Mouse (Mus musculus): ENCODE measurements around the gene Zfp366. TPM values are rescaled to one million over a fixed set of nuclear protein-coding genes. Genes with fewer than 3 reads are reported as not detected.
A peak's percentile ranks its signal among the peaks of the same experiment; 100 is the strongest.

The Zfp366 gene
- polyA plus RNA-seq, 1 experiment from 2014 or later = 0.65 TPM

DNA sequence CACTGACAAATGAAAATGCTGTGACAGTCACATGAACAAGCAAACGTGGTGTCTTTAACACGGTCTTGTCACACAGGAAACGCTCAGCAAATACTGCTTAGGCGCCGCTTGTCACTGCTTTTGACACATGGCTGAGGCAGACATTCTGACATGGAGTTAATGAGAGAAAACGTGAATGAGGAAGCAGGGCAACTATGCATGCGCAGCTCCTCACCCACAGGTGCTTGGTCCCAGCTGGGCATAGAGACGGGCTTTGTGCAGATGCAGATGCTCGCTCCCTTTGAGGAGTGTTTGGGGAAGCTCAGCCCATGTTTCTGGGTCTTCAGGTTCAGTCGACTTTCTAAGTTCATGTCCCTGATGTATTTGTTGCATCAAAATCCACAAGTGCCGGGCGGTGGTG lies 11.7 kb downstream of the Zfp366 start:
- no peak overlapping the region for H3K27ac ChIP-seq (ENCODE audit: low read length)
- no peaks in the 10 kb centered on the region for H3K9me3 ChIP-seq (replicated peaks; ENCODE audit: control insufficient read depth, low read length)
- no peaks in the 10 kb centered on the region for H3K36me3 ChIP-seq (ENCODE audit: control insufficient read depth, insufficient read depth, low read length)
- H3K4me2 ChIP-seq (ENCODE audit: low read depth, low read length) = no peak overlapping the region
- H3K4me1 ChIP-seq (ENCODE audit: control insufficient read depth, insufficient read depth, low read length) = no peaks in the 10 kb centered on the region
- WGBS = 69% methylated on average over 12 of the region's 12 CpGs
- no peaks in the 10 kb centered on the region for H3K27me3 ChIP-seq (ENCODE audit: control insufficient read depth, insufficient read depth, low read length)
- no peak overlapping the region for H3K4me3 ChIP-seq (replicated peaks; ENCODE audit: low read length)
- H3K9ac ChIP-seq (ENCODE audit: low read length) = no peak overlapping the region
- ATAC-seq (ENCODE audit: insufficient read depth, low FRiP score) = no peak

DNA sequence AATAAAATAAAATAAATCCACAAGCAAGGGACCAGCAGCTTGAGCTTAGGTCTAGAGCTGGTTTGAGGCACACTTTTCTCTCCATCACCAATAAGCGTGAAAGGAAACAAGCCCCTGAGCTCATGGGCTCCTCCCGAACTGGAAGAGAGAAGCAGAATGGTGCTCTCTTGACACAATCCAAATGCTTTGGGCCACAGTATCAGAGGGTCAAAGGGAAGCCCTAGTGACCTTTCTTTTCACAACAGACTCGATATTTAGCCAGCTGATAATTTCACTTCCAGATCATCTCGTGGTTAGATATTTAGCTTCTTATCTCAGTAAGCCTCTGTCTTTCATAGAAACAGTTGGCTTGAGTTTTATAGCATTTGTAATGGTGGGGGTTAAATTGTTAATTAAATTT lies 12.2 kb downstream of the Zfp366 start:
- no peak overlapping the region for H3K4me2 ChIP-seq (ENCODE audit: low read depth, low read length)
- WGBS = 60% methylated on average over 4 of the region's 4 CpGs
- H3K9me3 ChIP-seq (replicated peaks; ENCODE audit: control insufficient read depth, low read length) = no peaks in the 10 kb centered on the region
- no peak overlapping the region for H3K27ac ChIP-seq (ENCODE audit: low read length)
- H3K9ac ChIP-seq (ENCODE audit: low read length) = no peak overlapping the region
- no peaks in the 10 kb centered on the region for H3K4me1 ChIP-seq (ENCODE audit: control insufficient read depth, insufficient read depth, low read length)
- H3K36me3 ChIP-seq (ENCODE audit: control insufficient read depth, insufficient read depth, low read length) = no peaks in the 10 kb centered on the region
- no peak overlapping the region for H3K4me3 ChIP-seq (replicated peaks; ENCODE audit: low read length)
- H3K27me3 ChIP-seq (ENCODE audit: control insufficient read depth, insufficient read depth, low read length) = no peaks in the 10 kb centered on the region
- no peak for ATAC-seq (ENCODE audit: insufficient read depth, low FRiP score)

DNA sequence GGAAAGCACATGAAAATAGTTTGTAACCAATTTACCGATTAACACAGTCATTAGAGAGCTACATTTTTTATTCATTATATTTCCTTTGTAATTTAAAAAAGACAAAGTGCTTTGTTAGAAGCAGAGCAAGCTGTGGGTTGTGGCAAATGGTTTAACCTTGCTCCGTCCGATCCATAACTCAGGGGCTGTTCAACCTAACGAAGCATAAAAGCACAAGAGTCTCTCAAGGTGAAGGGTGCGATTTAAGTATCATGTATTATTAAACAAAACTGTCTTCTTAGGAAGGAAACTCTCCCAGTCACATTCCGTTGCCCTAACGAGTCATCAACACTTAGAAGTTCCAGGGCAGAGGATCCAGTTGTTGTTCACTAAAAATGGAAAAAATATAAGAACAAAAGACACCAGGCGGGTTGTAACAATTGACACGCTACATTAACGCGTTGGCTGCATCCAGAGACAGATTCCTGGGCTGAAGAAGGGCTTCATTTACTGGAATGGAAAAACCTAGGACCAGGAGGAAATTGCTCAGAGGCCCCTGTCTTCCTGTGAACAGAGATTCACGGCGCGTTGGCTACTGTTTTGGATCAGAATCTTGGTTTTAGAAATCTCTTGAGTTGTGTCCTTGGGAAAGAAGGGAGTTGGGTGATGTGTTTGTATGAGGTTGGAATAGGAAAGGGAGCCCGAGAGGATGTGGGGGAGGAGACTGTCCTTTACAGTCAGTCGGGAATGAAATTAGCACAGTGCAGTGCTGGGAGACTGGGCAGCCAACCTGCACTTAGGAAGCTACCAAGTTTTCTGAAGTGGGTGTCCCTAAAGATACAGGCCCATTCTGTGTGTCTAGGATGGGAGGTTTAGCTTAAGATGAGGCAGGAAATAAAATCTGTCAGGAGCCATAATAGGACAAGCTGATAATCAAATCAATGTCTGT lies 17.3 kb downstream of the Zfp366 start:
- Histone ChIP-seq H3K4me3 (replicated peaks; ENCODE audit: low read length) (no peak overlapping the region), H3K27ac (ENCODE audit: low read length) (peak overlapping the region; percentile 14; the same call in 1 of the 2 replicates), H3K9me3 (replicated peaks; ENCODE audit: control insufficient read depth, low read length) (no peaks in the 10 kb centered on the region), H3K9ac (ENCODE audit: low read length) (no peak overlapping the region), H3K36me3 (ENCODE audit: control insufficient read depth, insufficient read depth, low read length) (no peaks in the 10 kb centered on the region), H3K4me2 (ENCODE audit: low read depth, low read length) (no peak overlapping the region), H3K27me3 (ENCODE audit: control insufficient read depth, insufficient read depth, low read length) (no peaks in the 10 kb centered on the region), H3K4me1 (ENCODE audit: control insufficient read depth, insufficient read depth, low read length) (no peaks in the 10 kb centered on the region)
- no peak for ATAC-seq (ENCODE audit: insufficient read depth, low FRiP score)
- 72% methylated on average over 16 of the region's 16 CpGs for WGBS

DNA sequence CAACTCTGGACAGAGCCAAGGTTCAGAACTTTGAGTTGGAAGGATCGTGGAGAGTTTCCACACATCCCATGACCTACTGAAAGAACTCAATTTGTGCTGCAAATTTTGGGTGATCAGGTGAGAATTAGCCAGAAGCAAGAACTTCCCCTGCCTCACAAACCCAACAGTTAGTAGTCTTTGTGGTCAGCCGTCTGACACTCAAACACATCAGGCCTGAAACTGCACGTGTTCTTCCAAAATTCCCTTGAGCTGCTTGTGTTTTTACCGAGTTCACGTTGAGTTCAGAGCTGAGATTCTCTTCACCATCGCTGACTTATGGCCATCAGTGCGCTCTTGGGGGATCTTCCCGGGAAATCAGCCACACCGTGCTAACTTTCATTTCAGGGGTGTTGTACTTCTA lies 22.6 kb downstream of the Zfp366 start:
- ATAC-seq (ENCODE audit: insufficient read depth, low FRiP score) = no peak
- Histone ChIP-seq H3K4me3 (replicated peaks; ENCODE audit: low read length) (no peak overlapping the region), H3K9ac (ENCODE audit: low read length) (no peak overlapping the region), H3K36me3 (ENCODE audit: control insufficient read depth, insufficient read depth, low read length) (no peaks in the 10 kb centered on the region), H3K4me1 (ENCODE audit: control insufficient read depth, insufficient read depth, low read length) (no peaks in the 10 kb centered on the region), H3K4me2 (ENCODE audit: low read depth, low read length) (no peak overlapping the region), H3K9me3 (replicated peaks; ENCODE audit: control insufficient read depth, low read length) (no peaks in the 10 kb centered on the region), H3K27ac (ENCODE audit: low read length) (no peak overlapping the region), H3K27me3 (ENCODE audit: control insufficient read depth, insufficient read depth, low read length) (no peaks in the 10 kb centered on the region)
- 90% methylated on average over 9 of the region's 9 CpGs for WGBS

DNA sequence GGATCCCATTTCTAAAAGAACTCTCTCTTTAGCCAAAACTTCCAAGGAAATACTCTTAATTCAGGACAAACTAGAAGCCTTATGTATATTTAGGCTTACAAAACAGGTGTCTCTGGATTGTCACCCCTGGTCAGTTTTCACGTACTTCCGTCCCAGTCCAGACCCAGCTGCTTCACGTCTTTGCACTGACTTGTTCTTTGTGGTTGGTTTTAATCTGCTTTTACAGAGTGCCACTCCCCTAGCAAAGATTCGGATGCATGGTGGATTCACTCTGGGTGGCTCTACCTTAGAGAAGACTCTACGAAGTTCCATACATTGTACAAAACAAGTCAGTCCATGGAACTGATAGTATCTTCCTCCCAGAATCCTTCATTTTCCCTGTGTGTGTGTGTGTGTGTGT lies 25.2 kb downstream of the Zfp366 start:
- 88% methylated on average over 5 of the region's 5 CpGs for WGBS
- Histone ChIP-seq H3K27ac (ENCODE audit: low read length) (no peak overlapping the region), H3K36me3 (ENCODE audit: control insufficient read depth, insufficient read depth, low read length) (no peaks in the 10 kb centered on the region), H3K9me3 (replicated peaks; ENCODE audit: control insufficient read depth, low read length) (no peaks in the 10 kb centered on the region), H3K4me3 (replicated peaks; ENCODE audit: low read length) (no peak overlapping the region), H3K4me2 (ENCODE audit: low read depth, low read length) (no peak overlapping the region), H3K9ac (ENCODE audit: low read length) (no peak overlapping the region), H3K27me3 (ENCODE audit: control insufficient read depth, insufficient read depth, low read length) (no peaks in the 10 kb centered on the region), H3K4me1 (ENCODE audit: control insufficient read depth, insufficient read depth, low read length) (no peaks in the 10 kb centered on the region)
- no peak for ATAC-seq (ENCODE audit: insufficient read depth, low FRiP score)

DNA sequence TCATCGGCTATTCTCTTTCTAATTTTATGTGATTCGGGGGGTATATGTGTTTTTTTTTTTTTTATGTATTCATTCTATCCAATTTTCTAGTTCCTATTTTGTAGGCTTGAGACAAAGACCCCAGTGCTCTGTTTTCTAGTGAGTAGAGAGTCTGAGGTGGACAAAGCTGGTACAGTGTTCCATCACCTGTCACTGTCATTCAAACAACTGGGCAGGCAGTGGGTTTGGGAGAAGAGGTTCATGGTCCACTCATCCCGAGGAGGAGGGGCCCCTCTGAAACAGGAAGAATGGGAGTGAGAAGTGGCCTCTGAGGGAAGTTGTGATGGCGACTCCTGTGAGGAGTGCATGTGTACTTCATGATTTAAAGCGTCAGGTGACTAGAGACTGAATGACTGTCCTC lies 26.2 kb downstream of the Zfp366 start:
- no peaks in the 10 kb centered on the region for H3K27me3 ChIP-seq (ENCODE audit: control insufficient read depth, insufficient read depth, low read length)
- H3K9me3 ChIP-seq (replicated peaks; ENCODE audit: control insufficient read depth, low read length) = no peaks in the 10 kb centered on the region
- no peak overlapping the region for H3K27ac ChIP-seq (ENCODE audit: low read length)
- no peaks in the 10 kb centered on the region for H3K4me1 ChIP-seq (ENCODE audit: control insufficient read depth, insufficient read depth, low read length)
- no peak overlapping the region for H3K4me2 ChIP-seq (ENCODE audit: low read depth, low read length)
- 54% methylated on average over 5 of the region's 5 CpGs for WGBS
- no peak overlapping the region for H3K9ac ChIP-seq (ENCODE audit: low read length)
- ATAC-seq (ENCODE audit: insufficient read depth, low FRiP score) = no peak
- no peaks in the 10 kb centered on the region for H3K36me3 ChIP-seq (ENCODE audit: control insufficient read depth, insufficient read depth, low read length)
- no peak overlapping the region for H3K4me3 ChIP-seq (replicated peaks; ENCODE audit: low read length)

DNA sequence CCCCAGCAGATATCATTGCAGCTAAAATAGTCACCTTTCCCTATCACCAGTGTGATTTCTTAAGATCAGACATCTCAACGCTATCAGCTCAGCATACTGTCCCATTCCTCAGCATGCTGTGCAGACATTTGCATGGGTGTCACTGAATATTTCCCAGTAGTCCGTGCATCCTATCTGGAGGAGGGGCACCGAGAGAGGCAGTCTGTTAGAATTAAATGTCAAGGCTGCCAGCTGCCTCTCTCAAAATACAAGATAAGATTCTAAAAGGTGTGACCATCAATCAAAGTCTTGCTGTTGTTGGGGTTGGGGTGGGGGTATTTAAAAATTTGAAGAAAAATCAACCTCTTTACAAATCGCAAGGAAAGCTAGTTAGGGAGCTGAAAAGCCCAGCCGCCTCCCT lies 28.4 kb downstream of the Zfp366 start:
- Histone ChIP-seq H3K4me1 (ENCODE audit: control insufficient read depth, insufficient read depth, low read length) (no peaks in the 10 kb centered on the region), H3K9ac (ENCODE audit: low read length) (no peak overlapping the region), H3K27ac (ENCODE audit: low read length) (no peak overlapping the region), H3K4me2 (ENCODE audit: low read depth, low read length) (no peak overlapping the region), H3K4me3 (replicated peaks; ENCODE audit: low read length) (no peak overlapping the region), H3K27me3 (ENCODE audit: control insufficient read depth, insufficient read depth, low read length) (no peaks in the 10 kb centered on the region), H3K36me3 (ENCODE audit: control insufficient read depth, insufficient read depth, low read length) (no peaks in the 10 kb centered on the region), H3K9me3 (replicated peaks; ENCODE audit: control insufficient read depth, low read length) (no peaks in the 10 kb centered on the region)
- no peak for ATAC-seq (ENCODE audit: insufficient read depth, low FRiP score)
- 54% methylated on average over 5 of the region's 5 CpGs for WGBS

DNA sequence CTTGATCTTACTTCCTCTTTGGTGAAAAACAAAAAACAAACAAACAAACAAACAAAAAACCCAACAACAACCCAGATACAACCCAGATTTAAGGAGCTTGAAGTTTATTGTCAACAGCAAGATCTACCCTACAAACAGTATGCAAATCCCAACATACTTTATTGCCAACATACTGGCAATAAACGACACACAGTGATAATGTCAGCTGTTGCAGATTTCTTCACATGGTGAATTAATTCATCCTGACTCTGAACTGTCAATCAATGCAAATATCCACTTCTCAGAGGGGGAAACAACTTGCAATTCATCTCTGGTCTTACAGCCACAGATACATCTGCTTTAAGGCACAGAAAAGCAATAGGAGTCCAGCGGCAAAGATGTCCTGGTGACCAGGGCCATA lies 31.4 kb downstream of the Zfp366 start:
- Histone ChIP-seq H3K4me3 (replicated peaks; ENCODE audit: low read length) (no peak overlapping the region), H3K9me3 (replicated peaks; ENCODE audit: control insufficient read depth, low read length) (no peaks in the 10 kb centered on the region), H3K4me1 (ENCODE audit: control insufficient read depth, insufficient read depth, low read length) (no peaks in the 10 kb centered on the region), H3K27ac (ENCODE audit: low read length) (no peak overlapping the region), H3K36me3 (ENCODE audit: control insufficient read depth, insufficient read depth, low read length) (no peaks in the 10 kb centered on the region), H3K27me3 (ENCODE audit: control insufficient read depth, insufficient read depth, low read length) (no peaks in the 10 kb centered on the region), H3K4me2 (ENCODE audit: low read depth, low read length) (no peak overlapping the region), H3K9ac (ENCODE audit: low read length) (no peak overlapping the region)
- 81% methylated on average over 2 of the region's 2 CpGs for whole genome bisulfite sequencing
- ATAC-seq (ENCODE audit: insufficient read depth, low FRiP score) = no peak

DNA sequence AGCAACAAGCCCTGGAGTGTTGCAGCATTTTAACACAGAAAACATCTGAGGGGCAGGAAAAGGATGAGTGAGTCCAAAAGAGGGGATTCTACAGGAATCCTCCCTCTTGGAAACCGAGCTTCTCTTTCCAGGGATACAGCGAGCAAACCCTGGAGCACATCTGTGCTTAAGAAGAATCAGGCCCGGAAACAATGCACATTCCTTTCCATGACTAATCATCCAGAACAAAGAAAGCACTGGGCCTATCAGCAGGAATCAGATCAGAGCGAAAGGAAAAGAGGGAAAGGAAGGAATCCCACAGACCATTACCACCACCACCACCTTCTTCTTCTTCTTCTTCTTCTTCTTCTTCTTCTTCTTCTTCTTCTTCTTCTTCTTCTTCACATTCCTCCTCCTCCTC lies 33.4 kb downstream of the Zfp366 start:
- no peaks in the 10 kb centered on the region for H3K27me3 ChIP-seq (ENCODE audit: control insufficient read depth, insufficient read depth, low read length)
- H3K4me2 ChIP-seq (ENCODE audit: low read depth, low read length) = no peak overlapping the region
- no peak overlapping the region for H3K4me3 ChIP-seq (replicated peaks; ENCODE audit: low read length)
- no peak for ATAC-seq (ENCODE audit: insufficient read depth, low FRiP score)
- no peak overlapping the region for H3K27ac ChIP-seq (ENCODE audit: low read length)
- H3K9me3 ChIP-seq (replicated peaks; ENCODE audit: control insufficient read depth, low read length) = no peaks in the 10 kb centered on the region
- 38% methylated on average over 4 of the region's 4 CpGs for WGBS
- no peaks in the 10 kb centered on the region for H3K4me1 ChIP-seq (ENCODE audit: control insufficient read depth, insufficient read depth, low read length)
- H3K36me3 ChIP-seq (ENCODE audit: control insufficient read depth, insufficient read depth, low read length) = no peaks in the 10 kb centered on the region
- no peak overlapping the region for H3K9ac ChIP-seq (ENCODE audit: low read length)
